Mouse (Mus musculus) testis, adult 2 months (tissue): ENCODE measurements around the gene Fev.

ENCODE experiments used
- CTCF ChIP-seq: fragments of 200-500 bp; IDR thresholded peaks from 2 replicates; pipeline ENCODE4 v1.5.1; 2012; ENCODE audit warnings: low read depth, mild to moderate bottlenecking, inconsistent platforms, low read length, moderate library complexity; ENCODE audit not compliant: control insufficient read depth, insufficient read depth, insufficient replicate concordance
- POLR2A ChIP-seq: fragments of 200-500 bp; IDR thresholded peaks from 2 replicates; pipeline ENCODE4 v1.6.1; 2012; ENCODE audit warnings: low read depth, mild to moderate bottlenecking, inconsistent platforms, low read length, moderate library complexity; ENCODE audit not compliant: control insufficient read depth

- TF ChIP-seq CTCF (no peak), POLR2A (no peak)
These were observed 2.4 kb downstream of the Fev start for GRCm38 (mm10) chr1:74882828-74883227.
